Comparison of ENCODE assay signal across 9 mouse cellular contexts in genomic region chr12:47164736-47165135, GRCm38 (mm10).
A peak's percentile ranks its signal among the peaks of the same experiment; 100 is the strongest.
DNase-seq lines count a peak whose midpoint lies in the region; ATAC-seq lines count a peak whose summit lies in the region.
"Had no signal": no experiment of that assay in that cellular context is flagged by ENCODE, and none has a peak within 500 bp of the region (broad histone marks: within the 10 kb centered on the region; RNA-seq: fewer than 3 reads in every experiment).

No protein-coding gene starts in this region.

- H3K27ac ChIP-seq in limb, embryonic 12.5 days = no peak overlapping the region
- no peak overlapping the region for H3K27ac ChIP-seq in limb, embryonic 10.5 days
- no peak overlapping the region for H3K27ac ChIP-seq in embryonic facial prominence, embryonic 13.5 days

- DNase-seq in limb, embryonic 10.5 days (ENCODE audit: low spot score) = no peak
- DNase-seq in layer of hippocampus, postnatal 25 days (ENCODE audit: extremely low spot score in 1 of 2, low spot score in 1 of 2) = peak; percentile 8
- peak; percentile 3 for DNase-seq in right cerebral cortex, postnatal 14 days
- no peak for DNase-seq in thymus, postnatal 36 days
- no peak for DNase-seq in spleen, postnatal 10 days (ENCODE audit: low spot score in 2 of 2)
- no peak for DNase-seq in urinary bladder, adult 2 months (ENCODE audit: low spot score)

- H3K4me1 ChIP-seq in limb, embryonic 12.5 days (replicated peaks) = peaks cover 9% of the 10 kb centered on the region
- H3K4me1 ChIP-seq in limb, embryonic 10.5 days = peaks cover 24% of the 10 kb centered on the region
- peaks cover 15% of the 10 kb centered on the region for H3K4me1 ChIP-seq in embryonic facial prominence, embryonic 13.5 days

- no peak overlapping the region for H3K4me3 ChIP-seq in limb, embryonic 12.5 days (replicated peaks)
- no peak overlapping the region for H3K4me3 ChIP-seq in limb, embryonic 10.5 days
- peak overlapping the region; percentile 18 for H3K4me3 ChIP-seq in embryonic facial prominence, embryonic 13.5 days

- ATAC-seq in limb, embryonic 12.5 days (ENCODE audit: insufficient number of reproducible peaks, insufficient read depth, low FRiP score, low TSS enrichment, low read depth) = no peak
- ATAC-seq in embryonic facial prominence, embryonic 13.5 days (ENCODE audit: insufficient number of reproducible peaks, insufficient read depth, low FRiP score, low TSS enrichment, low read depth) = no peak
- ATAC-seq: Patski had no signal

- no peaks in the 10 kb centered on the region for H3K36me3 ChIP-seq in limb, embryonic 12.5 days
- H3K36me3 ChIP-seq in limb, embryonic 10.5 days = no peaks in the 10 kb centered on the region
- no peaks in the 10 kb centered on the region for H3K36me3 ChIP-seq in embryonic facial prominence, embryonic 13.5 days

- H3K9me3 ChIP-seq in limb, embryonic 12.5 days = no peaks in the 10 kb centered on the region
- H3K9me3 ChIP-seq in limb, embryonic 10.5 days (replicated peaks) = no peaks in the 10 kb centered on the region
- H3K9me3 ChIP-seq in embryonic facial prominence, embryonic 13.5 days = no peaks in the 10 kb centered on the region

- 72% methylated on average over 8 of the region's 8 CpGs for WGBS in limb, embryonic 12.5 days
- WGBS in limb, embryonic 10.5 days = 75% methylated on average over 8 of the region's 8 CpGs
- 52% methylated on average over 8 of the region's 8 CpGs for WGBS in embryonic facial prominence, embryonic 13.5 days

- no peaks in the 10 kb centered on the region for H3K27me3 ChIP-seq in limb, embryonic 12.5 days
- no peaks in the 10 kb centered on the region for H3K27me3 ChIP-seq in limb, embryonic 10.5 days (ENCODE audit: low read depth, poor library complexity, severe bottlenecking)
- H3K27me3 ChIP-seq in embryonic facial prominence, embryonic 13.5 days = no peaks in the 10 kb centered on the region
- H3K27me3 ChIP-seq: Patski had no signal

- peak overlapping the region; percentile 16 for H3K4me2 ChIP-seq in limb, embryonic 12.5 days
- H3K4me2 ChIP-seq in embryonic facial prominence, embryonic 13.5 days = peak overlapping the region; percentile 49

- H3K9ac ChIP-seq in limb, embryonic 12.5 days (replicated peaks) = no peak overlapping the region
- no peak overlapping the region for H3K9ac ChIP-seq in embryonic facial prominence, embryonic 13.5 days

Comparison
In these comparisons a context has a peak if more than half of its experiments do, and no peak if none do; other contexts are left out.
1. DNase-seq: peak in layer of hippocampus, postnatal 25 days (2 of 2) and right cerebral cortex, postnatal 14 days (single experiment); none in limb, embryonic 10.5 days (single experiment), thymus, postnatal 36 days (0 of 2), spleen, postnatal 10 days (0 of 2) and urinary bladder, adult 2 months (single experiment).